Mouse (Mus musculus) T-helper 1 cell (primary cell): ENCODE measurements around the gene Hoxc11.

Source experiments
- in situ Hi-C: fragments of 300-600 bp; cut with MboI, MseI; formaldehyde crosslinking; loops from one replicate; pipeline ENCODE4 v1.15.1; 2025; ENCODE audit warnings: high pct_unique_total_duplicates

Gene Hoxc11

DNA sequence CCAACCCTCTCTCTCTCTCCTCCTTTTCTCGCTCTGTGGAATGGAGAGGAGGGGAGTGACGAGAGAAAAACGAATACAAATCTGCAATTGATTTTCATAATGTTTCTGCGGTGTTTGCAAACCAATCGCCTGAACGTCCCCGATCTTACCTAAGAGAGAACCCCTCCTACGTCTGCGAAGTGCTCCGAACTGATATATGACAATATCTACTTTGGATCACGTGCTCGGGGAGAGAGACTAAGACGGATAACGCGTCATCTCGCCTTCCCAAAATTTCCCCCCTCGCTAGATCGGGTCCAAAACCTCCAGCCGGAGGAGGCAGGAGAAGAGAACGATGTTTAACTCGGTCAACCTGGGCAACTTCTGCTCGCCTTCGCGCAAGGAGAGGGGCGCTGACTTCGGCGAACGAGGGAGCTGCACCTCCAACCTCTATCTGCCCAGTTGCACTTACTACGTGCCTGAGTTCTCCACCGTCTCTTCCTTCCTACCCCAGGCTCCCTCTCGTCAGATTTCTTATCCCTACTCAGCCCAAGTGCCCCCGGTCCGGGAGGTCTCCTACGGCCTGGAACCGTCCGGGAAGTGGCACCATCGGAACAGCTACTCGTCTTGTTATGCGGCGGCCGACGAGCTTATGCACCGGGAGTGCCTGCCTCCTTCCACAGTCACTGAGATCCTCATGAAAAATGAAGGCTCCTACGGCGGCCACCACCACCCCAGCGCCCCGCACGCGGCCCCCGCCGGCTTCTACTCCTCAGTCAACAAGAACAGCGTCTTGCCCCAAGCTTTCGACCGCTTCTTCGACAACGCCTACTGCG lies at the start of gene Hoxc11:
Gene Hoxc11, plus strand, starts transcription at position 236 of the 815 bp plus-strand sequence.
- in situ Hi-C loops, result no loop called here

DNA sequence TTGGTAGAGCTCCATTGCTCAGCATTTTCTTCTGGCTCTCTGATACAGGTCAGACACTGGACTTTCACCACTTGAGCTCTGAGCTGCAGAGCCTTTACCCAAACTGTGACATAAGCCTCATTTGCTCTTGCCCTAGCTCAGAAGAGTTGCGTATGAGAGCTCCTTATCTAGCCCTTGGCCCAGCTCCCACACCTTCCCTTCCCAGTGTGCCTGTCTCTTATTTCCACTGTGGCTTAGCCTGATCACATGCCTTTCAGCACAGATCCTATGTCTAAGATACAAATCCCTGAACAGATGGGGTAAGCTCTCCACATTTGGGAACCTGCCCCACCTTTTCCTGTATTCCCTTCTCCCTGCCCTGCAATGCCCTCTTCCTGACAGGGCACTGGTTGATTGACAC lies 49.3 kb upstream of the Hoxc11 start:
- in situ Hi-C loops, result no loop called here

DNA sequence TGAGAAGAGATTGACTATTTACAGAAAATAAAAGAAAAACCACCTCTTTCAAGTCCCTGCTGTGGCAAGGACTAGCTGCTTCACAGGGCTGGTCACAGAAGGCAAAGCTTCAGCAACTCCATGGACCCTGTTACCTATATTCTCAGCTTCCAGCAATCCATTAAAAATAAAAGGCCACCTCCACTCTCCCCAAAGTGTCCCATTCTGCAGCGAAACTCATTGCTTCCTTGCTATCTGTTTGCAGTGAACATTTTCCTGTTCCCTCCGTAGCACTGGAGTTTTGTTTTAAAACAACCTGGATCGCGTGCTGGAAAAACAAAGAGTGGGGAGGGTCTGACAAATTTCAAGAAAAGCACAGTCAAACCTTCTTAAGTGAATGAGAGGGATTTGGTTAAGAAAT lies 44.7 kb upstream of the Hoxc11 start:
- in situ Hi-C loops, result no loop called here

DNA sequence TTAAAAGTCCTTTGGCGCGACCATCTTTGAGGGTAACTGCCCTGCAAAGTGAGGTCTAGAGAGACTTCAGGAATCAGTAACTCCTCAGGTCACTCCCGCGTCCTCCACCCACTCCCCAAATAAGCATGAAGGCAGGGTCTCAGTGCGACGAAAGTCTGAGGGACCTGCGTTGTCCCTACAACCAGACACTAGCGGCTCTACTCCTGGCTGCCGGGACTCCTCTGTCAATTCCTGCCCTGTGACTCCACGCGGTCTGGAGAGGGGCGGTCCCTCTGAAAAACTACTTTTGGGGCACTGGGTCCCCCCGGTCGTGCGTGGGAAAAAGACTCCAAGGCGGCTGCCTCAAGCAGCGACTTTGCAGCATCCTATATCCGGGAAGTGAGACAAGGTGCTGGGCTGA lies 44.2 kb upstream of the Hoxc11 start:
- in situ Hi-C loops, result loop anchor here (5.0 kb wide), 1 partner anchor 43 kb away; no protein-coding TSS in a partner anchor

DNA sequence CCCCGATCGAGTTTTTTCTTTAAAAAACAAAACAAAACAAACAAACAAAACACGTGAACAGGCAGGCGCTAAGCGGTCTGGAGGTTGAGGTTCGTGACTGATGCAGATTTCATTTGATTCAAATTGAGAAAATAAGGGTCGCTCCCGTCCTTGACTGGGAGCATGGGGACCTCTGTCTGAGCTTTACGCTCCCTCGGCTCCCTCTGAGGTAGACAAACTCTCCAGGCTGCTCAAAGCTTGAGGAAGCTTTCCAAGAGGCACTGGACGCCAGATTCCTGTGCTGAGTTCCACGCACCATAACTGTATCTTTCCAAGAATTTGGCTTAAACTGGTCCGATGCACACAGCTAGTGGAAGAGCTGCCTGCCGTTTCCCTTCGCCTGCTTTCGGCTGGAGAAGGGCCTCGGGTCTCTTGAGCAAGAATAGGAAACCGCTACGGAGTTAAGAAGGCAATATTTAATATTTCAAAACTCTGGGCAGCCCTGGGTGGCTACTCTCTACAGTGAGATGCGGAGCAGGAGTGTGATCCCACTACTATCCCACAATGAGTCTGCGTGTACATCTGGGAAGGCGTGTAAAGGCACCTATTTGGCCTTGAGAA lies 43.6 kb upstream of the Hoxc11 start:
- in situ Hi-C loops, result loop anchor here (5.0 kb wide), 1 partner anchor 43 kb away; no protein-coding TSS in a partner anchor

DNA sequence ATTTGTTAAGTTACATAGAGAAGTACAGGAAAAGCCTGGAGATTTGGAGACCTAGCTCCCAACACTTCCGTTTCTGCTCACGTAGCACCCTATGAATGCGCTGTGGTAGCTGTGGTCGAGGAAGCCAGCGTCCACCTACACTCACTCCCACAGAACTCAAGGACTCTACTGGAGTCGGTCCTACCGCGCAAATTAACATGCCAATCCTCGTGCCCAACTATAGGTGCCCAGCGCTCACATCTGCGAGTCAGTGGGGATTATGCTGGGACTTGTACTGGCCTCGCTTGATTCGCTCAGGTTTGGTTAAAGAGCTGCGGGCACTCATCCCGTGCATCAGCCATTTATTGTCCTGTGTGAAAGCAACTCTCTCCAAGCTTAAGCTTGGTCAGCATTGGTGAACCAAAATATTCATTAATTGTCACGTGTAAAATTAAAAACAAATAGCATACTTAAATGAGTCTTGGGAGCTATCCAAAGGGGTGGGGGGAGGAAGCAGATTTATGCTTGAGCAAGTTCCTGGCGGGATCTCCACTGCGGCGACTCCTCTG lies 41.1 kb upstream of the Hoxc11 start:
- in situ Hi-C loops, result loop anchor here (5.0 kb wide), 1 partner anchor 46 kb away; no protein-coding TSS in a partner anchor

DNA sequence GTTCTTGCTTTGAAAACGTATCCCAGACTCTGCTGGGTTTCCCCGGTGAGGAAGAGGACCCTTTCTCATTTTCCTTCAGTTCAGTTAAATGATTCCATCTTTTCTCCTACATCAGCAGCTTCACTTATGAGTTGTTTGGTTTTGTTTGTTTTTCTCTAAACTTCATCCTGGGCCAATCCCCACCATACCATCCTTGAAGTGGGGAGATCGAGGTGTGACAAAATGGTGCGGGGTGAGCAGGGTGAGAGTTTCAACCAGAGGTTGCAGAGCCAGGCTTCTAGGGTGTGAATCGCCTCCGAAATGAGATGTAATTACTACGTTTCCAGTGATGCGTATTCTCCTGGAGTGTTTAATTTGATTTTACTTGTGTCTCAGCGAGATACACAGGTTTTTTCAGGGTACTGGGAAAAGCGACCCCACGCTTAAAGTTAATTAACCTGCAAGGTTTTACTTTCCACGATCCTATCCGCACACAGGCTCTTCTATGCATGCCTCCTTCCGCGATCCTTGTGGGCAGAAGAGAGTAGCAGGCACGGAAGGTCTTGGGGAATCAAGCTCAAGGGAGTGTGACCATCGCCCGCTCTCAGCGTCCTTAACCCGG lies 36.2 kb upstream of the Hoxc11 start:
- in situ Hi-C loops, result no loop called here

DNA sequence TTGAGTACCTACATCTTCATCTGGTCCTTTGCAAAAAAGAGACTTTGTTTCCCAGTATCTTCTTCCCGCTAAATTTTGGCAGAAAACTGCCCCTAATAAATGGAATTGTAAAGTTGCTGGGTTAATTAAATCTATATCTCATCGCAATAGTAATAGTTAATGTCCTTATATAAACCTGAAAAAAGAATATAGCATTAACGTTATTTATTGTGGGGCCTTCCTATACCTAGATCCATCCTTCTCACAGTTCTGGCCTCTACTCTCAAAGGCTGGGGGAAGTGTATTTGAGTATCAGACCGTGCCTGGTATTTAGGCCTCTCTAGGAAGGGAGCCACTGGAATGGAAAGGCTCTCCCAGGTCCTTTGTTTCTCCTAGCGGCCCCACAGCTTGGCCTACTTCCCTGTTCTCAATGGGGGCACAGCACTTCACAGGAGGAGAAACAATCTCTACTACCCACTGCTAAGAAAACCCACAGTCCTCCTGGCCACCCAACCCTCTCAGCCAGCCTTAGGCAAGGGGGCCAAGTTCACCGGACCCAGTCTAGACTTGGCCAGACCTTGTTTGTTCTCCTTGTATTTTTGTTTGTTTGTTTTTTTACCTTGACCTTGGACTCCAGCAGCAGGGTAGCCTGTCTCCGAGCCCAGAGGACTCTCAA lies 35.5 kb upstream of the Hoxc11 start:
- in situ Hi-C loops, result no loop called here

DNA sequence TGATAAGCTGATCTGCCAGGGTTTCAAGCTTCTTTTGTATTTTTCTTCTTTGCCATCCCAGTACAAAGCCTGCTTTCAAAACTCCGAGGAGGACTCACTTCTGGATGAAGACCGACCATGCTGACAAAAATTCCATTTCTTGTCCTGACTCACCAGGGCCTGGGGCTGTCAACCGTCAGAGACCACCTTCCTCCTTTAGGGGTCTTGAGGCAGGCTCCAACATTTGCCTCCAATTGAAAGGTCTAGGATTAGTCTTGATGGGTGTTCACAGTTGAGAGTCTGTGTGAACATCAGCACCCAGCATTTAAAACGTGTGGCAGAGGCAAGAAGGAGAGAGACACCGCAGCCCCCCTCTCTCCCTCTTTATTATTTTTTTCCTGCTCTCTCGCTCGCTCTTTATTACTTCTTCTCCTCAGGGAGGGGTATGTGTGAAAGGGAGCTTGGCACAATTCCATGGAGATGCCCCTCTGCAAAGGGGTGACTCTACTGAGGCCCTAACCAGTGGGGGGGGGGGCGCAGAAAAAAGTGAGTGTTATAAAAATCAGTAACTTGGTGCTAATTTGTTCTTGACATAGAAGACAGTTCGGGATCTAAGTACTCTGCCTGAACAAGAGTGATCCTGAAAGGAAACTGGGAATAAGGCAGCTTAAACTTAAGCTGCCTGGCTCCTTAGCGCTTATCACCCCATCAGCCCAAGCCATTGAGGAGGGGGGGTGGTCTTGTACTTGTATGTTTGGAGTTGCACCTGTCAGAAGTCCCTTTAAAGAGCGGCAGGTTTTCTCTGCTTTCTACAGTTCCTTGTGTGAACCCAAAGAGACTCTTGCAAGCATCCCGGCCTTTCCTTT lies 34.7 kb upstream of the Hoxc11 start:
- in situ Hi-C loops, result no loop called here

DNA sequence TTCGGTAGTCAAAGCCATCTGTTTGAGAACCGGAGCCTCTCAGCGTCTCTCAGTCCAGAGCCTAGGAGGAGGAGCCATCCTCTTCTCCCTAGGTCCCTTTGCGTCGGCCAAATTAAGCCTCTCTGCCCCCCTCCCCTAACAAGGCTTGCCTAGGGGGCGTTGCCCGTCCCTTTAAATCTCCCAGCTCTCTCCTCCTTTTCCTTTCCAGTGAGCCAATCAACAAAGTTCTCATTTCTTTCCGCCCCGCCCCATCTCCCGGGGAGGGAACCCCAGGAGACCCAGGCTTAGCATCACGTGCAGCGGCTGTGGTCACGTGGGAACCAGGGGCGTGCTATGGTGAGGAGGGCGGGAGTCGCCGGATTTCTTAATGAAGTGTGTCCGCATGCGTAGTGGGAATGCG lies 33.6 kb upstream of the Hoxc11 start:
- in situ Hi-C loops, result no loop called here

DNA sequence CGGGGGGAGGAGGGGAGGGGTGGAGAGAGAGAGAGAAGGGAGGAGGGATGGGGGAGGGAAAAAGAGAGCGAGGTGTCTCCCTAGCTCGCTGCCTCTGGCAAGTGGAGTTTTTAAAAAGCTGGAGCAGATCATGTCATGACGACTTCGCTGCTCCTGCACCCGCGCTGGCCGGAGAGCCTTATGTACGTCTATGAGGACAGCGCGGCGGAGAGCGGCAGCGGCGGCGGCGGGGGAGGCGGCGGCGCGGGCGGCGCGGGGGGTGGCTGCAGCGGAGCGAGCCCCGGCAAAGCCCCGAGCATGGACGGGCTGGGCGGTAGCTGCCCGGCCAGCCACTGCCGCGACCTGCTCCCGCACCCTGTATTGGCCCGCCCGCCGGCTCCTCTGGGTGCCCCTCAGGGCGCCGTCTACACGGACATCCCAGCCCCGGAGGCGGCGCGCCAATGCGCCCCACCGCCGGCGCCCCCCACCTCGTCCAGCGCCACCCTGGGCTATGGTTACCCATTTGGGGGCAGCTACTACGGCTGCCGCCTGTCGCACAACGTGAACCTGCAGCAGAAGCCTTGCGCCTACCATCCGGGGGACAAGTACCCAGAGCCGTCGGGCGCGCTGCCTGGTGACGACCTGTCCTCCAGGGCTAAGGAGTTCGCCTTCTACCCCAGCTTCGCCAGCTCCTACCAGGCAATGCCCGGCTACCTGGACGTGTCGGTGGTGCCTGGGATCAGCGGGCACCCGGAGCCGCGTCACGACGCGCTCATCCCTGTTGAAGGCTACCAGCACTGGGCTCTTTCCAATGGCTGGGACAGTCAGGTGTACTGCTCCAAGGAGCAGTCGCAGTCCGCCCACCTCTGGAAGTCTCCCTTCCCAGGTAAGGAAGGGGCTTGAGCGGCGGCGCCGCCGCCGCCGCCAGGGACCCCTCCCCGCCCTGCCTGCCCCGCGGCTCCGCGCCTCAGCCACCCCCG lies 32.9 kb upstream of the Hoxc11 start, which contains the start of gene Hoxc13:
Gene Hoxc13, plus strand, starts transcription at position 51 of the 959 bp plus-strand sequence.
- in situ Hi-C loops, result no loop called here

DNA sequence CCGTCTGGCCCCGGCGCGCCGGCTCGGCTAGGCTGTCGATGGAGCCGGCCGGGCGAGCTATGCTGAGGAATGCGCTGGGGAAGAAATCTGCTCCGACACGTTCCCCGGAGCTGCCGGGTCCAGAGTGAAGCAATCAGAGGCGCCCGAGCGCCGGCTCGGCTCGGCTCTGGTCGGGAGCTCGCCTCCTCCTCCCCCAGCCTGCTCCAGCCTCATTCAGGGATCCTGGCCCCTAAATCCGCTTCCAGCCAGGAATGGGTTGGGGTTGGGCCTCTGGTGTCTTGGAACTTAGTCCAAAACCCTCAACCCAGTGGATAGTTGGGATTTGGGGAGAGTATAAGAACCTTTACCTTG lies 32.2 kb upstream of the Hoxc11 start:
- in situ Hi-C loops, result no loop called here

DNA sequence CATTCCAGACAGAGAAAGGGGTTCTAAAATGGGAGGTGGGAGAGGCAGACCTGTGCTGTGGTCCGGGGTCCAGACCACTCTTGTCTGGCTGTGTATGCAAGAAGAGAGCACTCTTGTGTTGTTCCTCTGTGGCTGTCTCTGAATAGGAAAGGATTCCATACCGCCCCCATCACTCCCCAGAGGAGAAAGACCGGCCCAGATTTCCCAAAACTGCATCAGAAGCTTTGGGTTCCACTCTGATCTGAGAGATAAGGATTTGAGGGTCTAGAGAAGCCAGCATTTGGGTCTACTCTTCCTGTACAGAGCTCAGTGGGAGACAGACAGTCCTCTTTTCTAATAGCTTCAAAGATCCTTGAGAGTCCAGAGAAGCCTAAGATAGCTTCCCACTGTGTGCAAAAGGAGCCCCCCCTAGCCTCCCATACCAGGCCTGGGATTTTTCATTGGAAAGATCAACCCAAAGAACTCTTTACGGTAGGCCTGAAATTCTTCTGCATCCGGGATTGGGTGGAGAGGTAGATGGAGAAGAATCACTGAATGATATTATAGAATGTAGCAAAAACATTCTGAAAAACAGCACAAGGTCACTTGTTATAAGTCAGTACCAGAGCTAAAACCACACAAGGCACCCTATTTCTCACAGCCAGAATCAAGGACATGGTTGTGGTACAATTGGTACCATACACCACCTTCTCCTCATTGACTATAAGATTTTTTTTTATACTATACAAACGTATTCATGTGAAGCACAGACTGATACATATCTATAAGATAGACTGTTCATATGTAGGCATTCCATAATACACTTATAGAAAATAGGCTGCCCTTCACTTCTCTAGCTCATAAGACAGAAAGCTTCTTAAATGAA lies 31.4 kb upstream of the Hoxc11 start:
- in situ Hi-C loops, result no loop called here

DNA sequence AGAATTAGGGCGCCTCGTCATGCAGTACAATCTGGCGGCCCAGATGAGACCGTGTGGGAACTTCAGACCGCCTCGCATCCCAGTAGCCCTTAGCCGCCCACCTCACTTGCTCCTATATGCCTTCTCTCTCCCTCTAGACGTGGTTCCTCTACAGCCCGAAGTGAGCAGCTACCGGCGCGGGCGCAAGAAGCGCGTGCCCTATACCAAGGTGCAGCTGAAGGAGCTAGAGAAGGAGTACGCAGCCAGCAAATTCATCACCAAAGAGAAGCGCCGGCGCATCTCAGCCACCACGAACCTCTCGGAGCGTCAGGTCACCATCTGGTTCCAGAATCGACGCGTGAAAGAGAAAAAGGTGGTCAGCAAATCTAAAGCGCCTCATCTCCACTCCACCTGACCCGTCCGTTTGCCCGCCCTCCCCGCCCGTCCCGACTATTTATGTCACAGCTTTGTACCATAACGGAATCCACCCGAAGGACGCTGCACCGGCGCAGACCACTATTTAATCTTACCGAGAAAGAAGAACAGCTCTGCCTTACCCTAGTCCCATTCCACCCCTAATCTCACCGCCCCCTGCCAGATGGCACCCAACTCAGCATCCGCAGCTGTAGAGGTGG lies 27.1 kb upstream of the Hoxc11 start:
- in situ Hi-C loops, result no loop called here

DNA sequence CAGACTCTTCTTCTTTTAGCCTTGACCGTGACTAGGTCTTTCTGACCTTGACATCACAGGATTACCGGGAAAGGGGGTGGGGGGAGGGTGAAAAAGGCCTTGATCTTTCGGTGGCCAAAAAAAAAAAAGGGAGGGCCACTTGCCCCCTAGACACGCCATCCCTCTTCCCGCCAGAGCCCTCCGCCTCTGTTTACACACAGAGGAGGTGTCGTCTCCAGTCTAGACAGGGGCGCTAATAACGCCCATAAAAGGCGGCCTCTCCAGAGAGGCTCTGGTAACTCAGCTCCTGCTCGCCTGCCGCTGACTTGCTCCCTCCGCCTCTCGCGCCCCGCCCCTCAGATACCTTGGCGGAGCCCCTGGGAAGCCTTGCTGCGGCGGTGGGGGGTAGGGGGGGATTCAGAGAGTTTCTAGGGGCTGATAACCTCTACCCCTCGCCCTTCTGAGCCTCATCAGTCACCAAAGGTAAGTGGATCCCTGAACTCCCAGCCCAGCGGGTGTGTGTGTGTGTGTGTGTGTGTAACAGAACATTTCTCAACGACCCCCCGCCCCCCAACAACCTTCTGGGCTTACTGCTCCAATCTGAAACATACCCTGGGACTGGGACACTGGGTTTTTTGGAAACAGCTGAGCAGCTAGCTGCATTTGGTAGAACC lies 22.4 kb upstream of the Hoxc11 start:
- in situ Hi-C loops, result no loop called here

DNA sequence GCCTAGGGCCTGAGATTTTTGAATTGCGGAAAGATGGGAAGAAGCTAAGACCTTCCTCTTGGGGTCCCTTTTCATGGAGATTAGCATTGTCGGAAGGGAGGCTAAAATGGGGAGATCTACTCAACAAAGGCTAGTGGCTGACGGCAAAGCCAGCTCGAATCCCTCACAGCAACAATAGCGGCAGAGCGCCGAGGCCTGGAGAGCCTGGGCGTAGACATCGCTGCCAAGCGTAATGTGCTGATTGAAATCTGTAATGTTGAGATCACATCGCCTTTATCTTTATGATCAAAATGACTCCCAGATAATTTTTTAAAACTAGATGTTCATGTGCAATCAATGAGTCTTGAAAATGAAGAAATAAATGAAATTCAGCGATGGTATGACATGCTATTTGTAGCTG lies 19.8 kb upstream of the Hoxc11 start:
- in situ Hi-C loops, result no loop called here

DNA sequence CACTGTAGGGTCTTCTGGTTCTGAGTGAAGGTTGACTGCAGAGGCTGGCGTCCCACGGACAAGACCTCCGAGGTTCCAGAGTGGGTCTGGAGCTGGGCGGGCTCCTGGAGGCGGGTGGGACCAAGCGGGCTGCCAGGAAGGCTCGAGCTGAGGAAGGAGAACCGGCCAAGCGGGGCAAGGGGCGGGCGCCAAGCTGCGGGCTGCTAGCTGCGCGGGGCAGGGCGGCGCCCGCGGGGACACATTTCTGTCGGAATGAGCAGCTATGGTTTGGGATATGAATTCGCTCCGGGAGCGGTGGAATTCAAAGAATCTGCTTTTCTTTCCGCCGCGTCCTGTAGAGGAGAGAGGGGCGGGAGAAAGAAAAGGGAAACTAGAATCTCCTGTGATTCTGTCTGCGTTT lies 19.3 kb upstream of the Hoxc11 start:
- in situ Hi-C loops, result no loop called here
